Mouse (Mus musculus): ENCODE results near the gene Spp2. TPM values are rescaled to one million over a fixed set of nuclear protein-coding genes. Genes with fewer than 3 reads are reported as not detected.

Spp2 gene
- total RNA-seq (2021) (not detected), polyA plus RNA-seq (2012; rRNA removed) (not detected in 2 replicates)
- long read RNA-seq = 0 reads

DNA sequence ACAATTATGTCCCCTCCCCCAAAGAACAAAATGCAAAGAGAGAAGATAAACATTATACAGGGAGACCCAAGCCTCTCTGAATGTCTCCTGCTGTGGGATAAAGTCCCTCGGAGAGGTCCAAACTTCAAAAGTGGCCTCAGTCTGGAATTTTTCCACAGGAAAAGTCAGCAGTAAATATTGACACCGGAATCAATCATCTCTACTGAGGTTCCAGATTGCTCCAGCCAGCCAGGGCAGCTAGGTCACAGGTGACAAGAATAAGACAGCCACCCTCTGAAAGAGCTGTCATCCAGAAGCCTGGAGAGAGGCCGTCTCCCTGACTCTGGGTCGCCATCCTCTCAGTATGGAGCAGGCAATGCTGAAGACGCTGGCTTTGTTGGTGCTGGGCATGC is at the start of gene Spp2:
Gene Spp2, plus strand, starts transcription at position 155 of the 392 bp plus-strand sequence.
- no peak within 1 kb of the TSS for H3K27ac ChIP-seq
- 78% methylated on average over 5 of the region's 5 CpGs for WGBS
- H3K79me2 ChIP-seq (replicated peaks; ENCODE audit: control insufficient read depth, insufficient read depth, low read length) = no peaks in the 10 kb centered on the region
- TF ChIP-seq EP300 (IDR thresholded peaks at IDR 0.05; ENCODE audit: insufficient read depth, low read depth, low read length) (no peak), POLR2A (IDR thresholded peaks at IDR 0.05; ENCODE audit: insufficient read depth, low read depth, low read length) (no peak), CTCF (IDR thresholded peaks at IDR 0.05) (no peak)
- intact Hi-C loops (cut with DNase I) = no loop called here
- H3K4me1 ChIP-seq (ENCODE audit: control insufficient read depth, insufficient read depth, low read length) = no peaks in the 10 kb centered on the region
- H3K9ac ChIP-seq (ENCODE audit: low read depth, low read length) = no peak within 1 kb of the TSS
- H3K27me3 ChIP-seq (ENCODE audit: control insufficient read depth, insufficient read depth, low read length) = no peaks in the 10 kb centered on the region
- no peak for DNase-seq
- H3K36me3 ChIP-seq (ENCODE audit: control insufficient read depth, insufficient read depth, low read length) = no peaks in the 10 kb centered on the region
- no peak within 1 kb of the TSS for H3K4me3 ChIP-seq

DNA sequence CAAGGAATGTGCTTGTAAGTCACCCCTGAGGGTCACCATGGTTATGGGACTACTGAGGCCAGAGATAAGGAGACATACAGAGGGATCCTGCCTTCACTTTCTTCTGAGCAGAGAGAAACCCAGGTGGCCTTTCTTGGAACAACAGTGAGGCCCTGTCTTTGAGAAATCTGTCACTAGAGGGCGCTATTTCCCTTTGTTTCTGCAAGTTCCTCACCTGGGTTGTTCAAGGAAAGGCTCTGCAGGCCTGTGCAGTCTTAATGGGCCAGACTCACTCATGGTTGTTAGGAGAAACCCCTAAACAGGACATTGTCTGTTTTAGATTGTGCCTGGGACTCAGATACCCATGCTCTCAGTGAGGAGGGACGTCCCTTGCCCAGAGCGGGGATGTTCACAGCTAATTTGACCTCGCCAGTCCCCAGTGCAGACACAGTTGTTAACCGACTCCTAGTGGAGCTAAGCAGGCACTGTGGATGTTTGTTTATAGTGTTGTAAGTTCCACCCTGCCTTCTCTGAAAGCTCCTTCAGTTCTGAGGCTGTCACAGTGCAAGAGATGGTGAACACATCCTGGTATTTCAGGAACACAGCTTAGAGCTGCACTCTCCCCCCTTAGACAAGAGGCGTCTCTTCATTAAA is 49.2 kb upstream of the Spp2 start:
- 80% methylated on average over 6 of the region's 6 CpGs for whole genome bisulfite sequencing
- DNase-seq = peak in 1 of 2 experiments; percentile 7
- TF ChIP-seq CTCF (IDR thresholded peaks at IDR 0.05) (peak; percentile 73), EP300 (IDR thresholded peaks at IDR 0.05; ENCODE audit: insufficient read depth, low read depth, low read length) (no peak), POLR2A (IDR thresholded peaks at IDR 0.05; ENCODE audit: insufficient read depth, low read depth, low read length) (no peak)
- Histone ChIP-seq H3K36me3 (ENCODE audit: control insufficient read depth, insufficient read depth, low read length) (no peaks in the 10 kb centered on the region), H3K4me1 (ENCODE audit: control insufficient read depth, insufficient read depth, low read length) (no peaks in the 10 kb centered on the region), H3K79me2 (replicated peaks; ENCODE audit: control insufficient read depth, insufficient read depth, low read length) (no peaks in the 10 kb centered on the region), H3K9ac (ENCODE audit: low read depth, low read length) (no peak overlapping the region), H3K27ac (no peak overlapping the region), H3K4me3 (no peak overlapping the region), H3K27me3 (ENCODE audit: control insufficient read depth, insufficient read depth, low read length) (peaks cover 2% of the 10 kb centered on the region; the same call in 1 of the 2 replicates)
- intact Hi-C loops (cut with DNase I) = loop anchor here (5.0 kb wide), 2 partner anchors 350 to 385 kb away; no protein-coding TSS in a partner anchor

DNA sequence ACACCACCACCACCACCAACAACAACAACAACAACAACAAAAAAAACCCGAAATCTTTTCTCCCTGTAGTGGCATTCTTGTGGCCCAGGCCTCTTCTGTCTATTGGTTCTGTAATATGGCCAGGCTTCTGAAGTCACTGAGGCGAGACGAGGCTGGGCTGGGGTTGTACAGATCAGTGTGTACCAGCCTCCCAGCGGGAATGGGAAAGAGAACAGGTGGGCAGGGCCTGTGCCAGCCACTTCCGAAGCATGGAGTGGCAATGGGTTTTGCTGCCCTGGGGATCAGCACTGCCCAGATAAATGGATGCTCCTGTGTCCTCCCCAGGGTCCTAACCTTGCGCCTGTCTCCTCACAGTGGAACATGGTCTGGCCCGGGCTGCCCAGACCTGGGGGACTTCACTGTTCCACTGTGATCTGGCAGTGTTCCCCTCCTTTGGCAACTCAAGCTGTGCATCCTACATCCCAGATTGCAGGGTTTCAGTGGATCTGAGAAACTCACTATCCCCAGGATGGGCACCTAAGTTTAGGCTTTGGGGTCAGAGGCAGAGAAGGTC is 48.6 kb upstream of the Spp2 start:
- TF ChIP-seq EP300 (IDR thresholded peaks at IDR 0.05; ENCODE audit: insufficient read depth, low read depth, low read length) (no peak), POLR2A (IDR thresholded peaks at IDR 0.05; ENCODE audit: insufficient read depth, low read depth, low read length) (no peak), CTCF (IDR thresholded peaks at IDR 0.05) (no peak)
- no peak overlapping the region for H3K4me3 ChIP-seq
- intact Hi-C loops (cut with DNase I) = loop anchor here (5.0 kb wide), 2 partner anchors 349 to 384 kb away; no protein-coding TSS in a partner anchor
- WGBS = 73% methylated on average over 7 of the region's 7 CpGs
- H3K36me3 ChIP-seq (ENCODE audit: control insufficient read depth, insufficient read depth, low read length) = no peaks in the 10 kb centered on the region
- H3K27me3 ChIP-seq (ENCODE audit: control insufficient read depth, insufficient read depth, low read length) = peaks cover 2% of the 10 kb centered on the region; the same call in 1 of the 2 replicates
- no peaks in the 10 kb centered on the region for H3K79me2 ChIP-seq (replicated peaks; ENCODE audit: control insufficient read depth, insufficient read depth, low read length)
- no peaks in the 10 kb centered on the region for H3K4me1 ChIP-seq (ENCODE audit: control insufficient read depth, insufficient read depth, low read length)
- no peak for DNase-seq
- no peak overlapping the region for H3K27ac ChIP-seq
- H3K9ac ChIP-seq (ENCODE audit: low read depth, low read length) = no peak overlapping the region

DNA sequence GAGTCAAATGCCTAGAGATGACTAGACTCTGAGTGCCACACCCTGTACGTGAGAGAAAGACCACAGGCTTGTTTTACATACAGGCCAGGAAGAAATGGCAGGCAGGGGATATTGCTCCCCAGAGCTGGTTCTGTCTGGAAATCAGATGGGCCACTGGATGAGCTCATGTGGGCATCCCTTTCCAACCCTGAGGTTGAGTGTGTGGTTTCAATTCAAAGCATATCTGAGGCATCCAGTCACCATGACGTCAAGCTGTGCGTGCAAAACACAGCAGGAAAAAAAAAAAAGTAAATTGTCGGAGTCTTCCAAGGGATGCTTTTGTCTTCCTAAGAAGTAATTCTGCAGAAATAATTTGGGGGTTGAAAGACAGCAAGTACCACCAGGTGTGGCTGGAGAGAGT is 45.7 kb upstream of the Spp2 start:
- WGBS = 84% methylated on average over 4 of the region's 4 CpGs
- no peak for TF ChIP-seq POLR2A (IDR thresholded peaks at IDR 0.05; ENCODE audit: insufficient read depth, low read depth, low read length)
- TF ChIP-seq EP300 (IDR thresholded peaks at IDR 0.05; ENCODE audit: insufficient read depth, low read depth, low read length) = no peak
- TF ChIP-seq CTCF (IDR thresholded peaks at IDR 0.05) = no peak
- H3K9ac ChIP-seq (ENCODE audit: low read depth, low read length) = no peak overlapping the region
- no peak for DNase-seq
- no peaks in the 10 kb centered on the region for H3K36me3 ChIP-seq (ENCODE audit: control insufficient read depth, insufficient read depth, low read length)
- H3K79me2 ChIP-seq (replicated peaks; ENCODE audit: control insufficient read depth, insufficient read depth, low read length) = no peaks in the 10 kb centered on the region
- no peaks in the 10 kb centered on the region for H3K27me3 ChIP-seq (ENCODE audit: control insufficient read depth, insufficient read depth, low read length)
- intact Hi-C loops (cut with DNase I) = no loop called here
- no peak overlapping the region for H3K4me3 ChIP-seq
- H3K27ac ChIP-seq = no peak overlapping the region
- no peaks in the 10 kb centered on the region for H3K4me1 ChIP-seq (ENCODE audit: control insufficient read depth, insufficient read depth, low read length)

DNA sequence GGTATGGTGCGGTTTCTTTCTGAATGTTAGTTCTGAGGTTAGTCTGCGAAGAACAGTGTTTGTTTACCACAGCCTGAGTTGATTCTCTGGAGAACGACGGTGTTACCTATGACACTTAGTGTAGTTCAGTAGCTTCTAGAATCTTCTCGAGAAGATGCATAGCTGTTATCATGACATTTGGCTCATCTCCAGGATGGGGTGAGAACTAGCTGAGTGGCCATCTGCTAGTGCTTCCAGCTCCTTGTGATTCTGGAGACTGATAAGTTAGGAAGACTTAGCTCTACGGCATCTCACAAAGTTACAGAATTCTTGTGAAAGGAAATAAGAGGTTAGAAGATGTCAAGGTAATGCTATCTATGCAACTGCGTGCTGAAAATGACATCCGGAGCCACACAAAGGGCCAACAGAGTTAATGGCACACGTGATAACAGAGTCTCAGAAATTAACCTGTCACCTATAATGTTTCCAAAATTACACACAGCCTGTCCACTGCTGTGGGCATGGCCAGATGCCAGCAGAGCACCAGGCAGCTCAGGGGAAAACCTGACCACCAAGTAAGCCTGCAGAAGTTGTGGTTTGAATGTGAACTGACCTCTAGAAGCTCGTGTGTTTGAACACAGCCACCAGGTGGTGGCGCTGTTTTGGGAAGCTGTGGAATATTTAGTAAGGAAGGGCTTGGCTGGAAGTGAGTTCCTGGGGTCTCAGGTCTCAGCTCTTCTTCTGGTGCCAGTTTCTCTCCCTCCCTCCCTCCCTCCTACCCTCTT is 39.7 kb upstream of the Spp2 start:
- Histone ChIP-seq H3K4me1 (ENCODE audit: control insufficient read depth, insufficient read depth, low read length) (no peaks in the 10 kb centered on the region), H3K4me3 (no peak overlapping the region), H3K27ac (no peak overlapping the region), H3K9ac (ENCODE audit: low read depth, low read length) (no peak overlapping the region), H3K27me3 (ENCODE audit: control insufficient read depth, insufficient read depth, low read length) (no peaks in the 10 kb centered on the region), H3K36me3 (ENCODE audit: control insufficient read depth, insufficient read depth, low read length) (no peaks in the 10 kb centered on the region), H3K79me2 (replicated peaks; ENCODE audit: control insufficient read depth, insufficient read depth, low read length) (no peaks in the 10 kb centered on the region)
- no peak for DNase-seq
- TF ChIP-seq EP300 (IDR thresholded peaks at IDR 0.05; ENCODE audit: insufficient read depth, low read depth, low read length) = no peak
- TF ChIP-seq POLR2A (IDR thresholded peaks at IDR 0.05; ENCODE audit: insufficient read depth, low read depth, low read length) = no peak
- no peak for TF ChIP-seq CTCF (IDR thresholded peaks at IDR 0.05)
- intact Hi-C loops (cut with DNase I) = no loop called here
- 60% methylated on average over 11 of the region's 11 CpGs for WGBS

Data from heart, adult 2 months (tissue).